9 mouse cellular contexts compared by ENCODE assay signal in genomic region chr8:91531971-91532370, GRCm38 (mm10).
DNase-seq lines count a peak whose midpoint lies in the region; ATAC-seq and TF ChIP-seq lines count a peak whose summit lies in the region.
"Had no signal": no experiment of that assay in that cellular context is flagged by ENCODE, and none has a peak within 500 bp of the region (broad histone marks: within the 10 kb centered on the region; RNA-seq: fewer than 3 reads in every experiment).

No protein-coding gene starts in this region.

- H3K27me3 ChIP-seq in liver, embryonic 14.5 days (ENCODE audit: control insufficient read depth, insufficient read depth, low read length) = no peaks in the 10 kb centered on the region
- H3K27me3 ChIP-seq: heart, embryonic 15.5 days had no signal

- peak; percentile 36 for DNase-seq in CD4-positive helper T cell, adult 2 months (ENCODE audit: low read depth, low spot score)
- peak; percentile 22 for DNase-seq in T-cell, adult 2 months (ENCODE audit: low spot score)
- DNase-seq in cerebellum, postnatal 36 days = peak; percentile 87 to 92
- peak; percentile 55 for DNase-seq in gastrocnemius, postnatal 25 days
- peak; percentile 91 for DNase-seq in kidney, postnatal 10 days
- peak; percentile 7 to 23 (median 11) for DNase-seq in liver, embryonic 14.5 days (ENCODE audit: low read depth in 3 of 3, low spot score in 3 of 3)
- DNase-seq in ovary, postnatal 36 days (ENCODE audit: low spot score) = peak; percentile 78
- peak; percentile 46 to 79 for DNase-seq in urinary bladder, adult 18-20 months (ENCODE audit: low spot score in 2 of 2)

- no peak for TF ChIP-seq EP300 in liver, embryonic 14.5 days (IDR thresholded peaks at IDR 0.05; ENCODE audit: low read depth)

- H3K36me3 ChIP-seq in liver, embryonic 14.5 days (replicated peaks; ENCODE audit: control insufficient read depth, insufficient read depth, low read depth) = no peaks in the 10 kb centered on the region
- H3K36me3 ChIP-seq: heart, embryonic 15.5 days had no signal

- no peak overlapping the region for H3K4me2 ChIP-seq in liver, embryonic 14.5 days (ENCODE audit: low read depth)
- H3K4me2 ChIP-seq: heart, embryonic 15.5 days had no signal

- H3K9me3 ChIP-seq in liver, embryonic 14.5 days (ENCODE audit: control insufficient read depth, low read length) = no peaks in the 10 kb centered on the region
- H3K9me3 ChIP-seq: heart, embryonic 15.5 days had no signal

- H3K27ac ChIP-seq in liver, embryonic 14.5 days = no peak overlapping the region
- H3K27ac ChIP-seq: heart, embryonic 15.5 days had no signal

- peaks cover 0 to 9% of the 10 kb centered on the region in 2 experiments; a peak in 2 of 4 replicates for H3K4me1 ChIP-seq in liver, embryonic 14.5 days (replicated peaks; ENCODE audit: control insufficient read depth in 2 of 2, insufficient read depth in 2 of 2, low read length in 1 of 2)

- no peak overlapping the region for H3K4me3 ChIP-seq in liver, embryonic 14.5 days (ENCODE audit: insufficient read depth in 1 of 2, low read depth in 2 of 2, low read length in 2 of 2)
- H3K4me3 ChIP-seq: heart, embryonic 15.5 days had no signal

- H3K9ac ChIP-seq in liver, embryonic 14.5 days (replicated peaks) = no peak overlapping the region
- H3K9ac ChIP-seq: heart, embryonic 15.5 days had no signal

- peak; percentile 81 for TF ChIP-seq CTCF in liver, embryonic 14.5 days (IDR thresholded peaks at IDR 0.05; ENCODE audit: low read depth)

- 0 out of 2 replicates have a peak, but pooled peaks have one; percentile 47 for ATAC-seq in liver, embryonic 14.5 days (ENCODE audit: insufficient read depth)

- 32% methylated on average over 8 of the region's 8 CpGs for WGBS in liver, embryonic 14.5 days (ENCODE audit: insufficient replicate concordance)

Comparison
In these comparisons a context has a peak if more than half of its experiments do, and no peak if none do; other contexts are left out.
1. DNase-seq: peak in every context shown above with its lines; median percentile 91 in kidney, postnatal 10 days; 90 in cerebellum, postnatal 36 days; 78 in ovary, postnatal 36 days; 62 in urinary bladder, adult 18-20 months; 55 in gastrocnemius, postnatal 25 days; 36 in CD4-positive helper T cell, adult 2 months; 22 in T-cell, adult 2 months; 11 in liver, embryonic 14.5 days.